Mouse (Mus musculus) bone marrow macrophage, adult 2 months (primary cell): Measurements from ENCODE around the gene Polk.

Source experiments
- CTCF ChIP-seq: IDR thresholded peaks from 2 replicates; pipeline ENCODE4 v1.5.1; 2012; ENCODE audit warnings: low read depth, mild to moderate bottlenecking, low read length, moderate library complexity
- POLR2A ChIP-seq: IDR thresholded peaks from 2 replicates; pipeline ENCODE4 v1.6.1; 2012; ENCODE audit warnings: mild to moderate bottlenecking, low read depth, low read length, borderline replicate concordance

GRCm38 (mm10) chr13:96555099-96555498 is 12.7 kb upstream of the Polk start:
- TF ChIP-seq CTCF (no peak), POLR2A (no peak)
